Mouse (Mus musculus): Measurements from ENCODE around the gene Arl14.

GRCm38 (mm10) chr3:69192995-69193394 lies 29.2 kb upstream of the Arl14 start:
- TF ChIP-seq CTCF (IDR thresholded peaks at IDR 0.05; ENCODE audit: borderline replicate concordance, insufficient read depth, low read depth, low read length) (no peak), POLR2A (IDR thresholded peaks at IDR 0.05; ENCODE audit: borderline replicate concordance, insufficient read depth, low read length) (no peak)

All from cerebellum, adult 2 months (tissue).